Comparison of ENCODE assay signal across 8 mouse cellular contexts in the genomic region with DNA sequence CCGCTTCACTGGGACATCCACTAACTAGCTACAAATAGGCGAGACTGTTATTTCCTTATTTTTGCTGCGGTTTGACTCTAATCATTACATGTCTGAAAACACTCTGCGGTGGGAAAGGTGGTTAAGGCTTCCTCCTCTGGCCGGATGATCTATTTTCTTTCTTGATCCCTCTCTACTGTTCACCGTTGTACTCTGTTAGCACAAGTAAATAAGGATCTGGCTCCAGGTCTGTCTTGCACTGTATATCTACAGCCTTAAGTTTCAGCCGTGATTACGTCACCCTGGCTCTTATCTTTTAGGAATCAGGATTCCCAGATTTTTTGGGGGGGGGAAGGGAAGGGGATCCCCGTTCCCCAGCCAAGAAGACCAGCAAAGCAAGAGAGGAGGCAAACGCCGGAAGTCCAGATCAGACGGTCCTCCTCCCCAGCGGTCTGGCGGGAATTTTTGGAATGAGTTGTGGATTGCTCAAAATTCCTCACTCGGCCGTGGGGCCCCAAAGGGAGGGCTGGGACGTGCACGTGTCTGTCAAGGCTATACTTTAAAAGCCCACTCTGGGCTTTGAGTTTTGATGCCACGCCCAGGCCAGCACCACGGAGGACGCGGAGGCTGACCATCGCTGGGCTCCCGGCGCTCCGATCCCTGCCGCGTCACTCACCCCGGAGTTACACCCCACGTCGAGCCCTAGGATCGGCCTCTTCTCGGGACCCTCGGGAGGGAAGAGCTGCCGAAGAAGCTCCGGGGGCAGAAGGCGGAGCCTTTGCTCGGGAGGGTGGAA. TPM values are rescaled to one million over a fixed set of nuclear protein-coding genes. Genes with fewer than 3 reads are reported as not detected.
DNase-seq lines count a peak whose midpoint lies in the region; ATAC-seq and TF ChIP-seq lines count a peak whose summit lies in the region.

No protein-coding gene starts in this region.

- no peaks in the 10 kb centered on the region for H3K79me3 ChIP-seq in C2C12 (ENCODE audit: low read depth)

- DNase-seq in adipocyte (ENCODE audit: low spot score) = peak; percentile 88
- peak; percentile 67 to 72 for DNase-seq in lung, adult 18-20 months
- peak; percentile 84 for DNase-seq in yolk sac, embryonic 10.5 days (ENCODE audit: low spot score)

- WGBS in embryonic facial prominence, embryonic 13.5 days = 4% methylated on average over 38 of the region's 38 CpGs
- WGBS in heart, embryonic 11.5 days (ENCODE audit: insufficient replicate concordance) = 5% methylated on average over 38 of the region's 38 CpGs
- 5% methylated on average over 38 of the region's 38 CpGs for WGBS in kidney, embryonic 14.5 days
- WGBS in neural tube, embryonic 12.5 days = 7% methylated on average over 38 of the region's 38 CpGs

- peak overlapping the region; percentile 90 for H3K9ac ChIP-seq in embryonic facial prominence, embryonic 13.5 days
- peak overlapping the region; percentile 93 for H3K9ac ChIP-seq in heart, embryonic 11.5 days (ENCODE audit: low read depth, low read length)
- peak overlapping the region; percentile 83 for H3K9ac ChIP-seq in kidney, embryonic 14.5 days (ENCODE audit: low read depth, low read length)
- H3K9ac ChIP-seq in neural tube, embryonic 12.5 days = peak overlapping the region; percentile 83

- 0 out of 2 replicates have a peak, but pooled peaks cover 2% of the 10 kb centered on the region for H3K9me3 ChIP-seq in embryonic facial prominence, embryonic 13.5 days
- H3K9me3 ChIP-seq in heart, embryonic 11.5 days (replicated peaks; ENCODE audit: control insufficient read depth, low read length) = no peaks in the 10 kb centered on the region
- no peaks in the 10 kb centered on the region for H3K9me3 ChIP-seq in kidney, embryonic 14.5 days (ENCODE audit: control insufficient read depth, low read length)
- H3K9me3 ChIP-seq in neural tube, embryonic 12.5 days = no peaks in the 10 kb centered on the region

- no peak for TF ChIP-seq CTCF in C2C12 (IDR thresholded peaks at IDR 0.05; ENCODE audit: control insufficient read depth, insufficient read depth, insufficient read length)

- H3K36me3 ChIP-seq in C2C12 (ENCODE audit: control insufficient read depth, insufficient read depth) = peaks cover 30% of the 10 kb centered on the region
- H3K36me3 ChIP-seq in embryonic facial prominence, embryonic 13.5 days = peaks cover 23% of the 10 kb centered on the region
- peaks cover 4% of the 10 kb centered on the region; the same call in 1 of the 2 replicates for H3K36me3 ChIP-seq in heart, embryonic 11.5 days (ENCODE audit: control insufficient read depth, insufficient read depth, low read length)
- H3K36me3 ChIP-seq in kidney, embryonic 14.5 days (ENCODE audit: control insufficient read depth, insufficient read depth, low read length) = peaks cover 4% of the 10 kb centered on the region; the same call in 1 of the 2 replicates
- H3K36me3 ChIP-seq in neural tube, embryonic 12.5 days = peaks cover 8% of the 10 kb centered on the region

- peaks cover 24% of the 10 kb centered on the region for H3K79me2 ChIP-seq in C2C12 (ENCODE audit: control insufficient read depth, insufficient read depth)

- ATAC-seq in embryonic facial prominence, embryonic 13.5 days (ENCODE audit: insufficient number of reproducible peaks, insufficient read depth, low FRiP score, low TSS enrichment, low read depth) = peak; percentile 78
- peak; percentile 71 for ATAC-seq in heart, embryonic 11.5 days (replicated peaks; ENCODE audit: insufficient number of reproducible peaks, low FRiP score, low TSS enrichment)
- peak; percentile 82 for ATAC-seq in kidney, embryonic 14.5 days (ENCODE audit: low FRiP score, low TSS enrichment)
- ATAC-seq in neural tube, embryonic 12.5 days (ENCODE audit: low FRiP score, low read depth) = peak; percentile 74

- H3K27me3 ChIP-seq in C2C12 (ENCODE audit: control insufficient read depth, insufficient read depth, insufficient read length) = no peaks in the 10 kb centered on the region
- no peaks in the 10 kb centered on the region for H3K27me3 ChIP-seq in embryonic facial prominence, embryonic 13.5 days
- H3K27me3 ChIP-seq in heart, embryonic 11.5 days (ENCODE audit: control insufficient read depth, insufficient read depth, low read length) = no peaks in the 10 kb centered on the region
- no peaks in the 10 kb centered on the region for H3K27me3 ChIP-seq in kidney, embryonic 14.5 days (ENCODE audit: control insufficient read depth, insufficient read depth, low read length)
- H3K27me3 ChIP-seq in neural tube, embryonic 12.5 days (replicated peaks) = no peaks in the 10 kb centered on the region

- peaks cover 13% of the 10 kb centered on the region for H3K4me1 ChIP-seq in embryonic facial prominence, embryonic 13.5 days
- no peaks in the 10 kb centered on the region; the same call in 1 of the 2 replicates for H3K4me1 ChIP-seq in heart, embryonic 11.5 days (ENCODE audit: control insufficient read depth, insufficient read depth, low read length)
- peaks cover 7% of the 10 kb centered on the region; the same call in 1 of the 2 replicates for H3K4me1 ChIP-seq in kidney, embryonic 14.5 days (ENCODE audit: control insufficient read depth, insufficient read depth, low read length)
- peaks cover 9% of the 10 kb centered on the region for H3K4me1 ChIP-seq in neural tube, embryonic 12.5 days

- H3K4me3 ChIP-seq in C2C12 (ENCODE audit: insufficient read depth, poor library complexity, severe bottlenecking) = peak overlapping the region; percentile 88
- peak overlapping the region; percentile 81 for H3K4me3 ChIP-seq in embryonic facial prominence, embryonic 13.5 days
- H3K4me3 ChIP-seq in heart, embryonic 11.5 days (ENCODE audit: low read depth, low read length) = peak overlapping the region; percentile 71
- peak overlapping the region; percentile 72 for H3K4me3 ChIP-seq in kidney, embryonic 14.5 days (ENCODE audit: low read length)
- H3K4me3 ChIP-seq in neural tube, embryonic 12.5 days = peak overlapping the region; percentile 72

- H3K27ac ChIP-seq in embryonic facial prominence, embryonic 13.5 days = peak overlapping the region; percentile 93
- peak overlapping the region; percentile 94 for H3K27ac ChIP-seq in heart, embryonic 11.5 days (ENCODE audit: low read depth, low read length)
- H3K27ac ChIP-seq in kidney, embryonic 14.5 days (ENCODE audit: low read depth, low read length) = peak overlapping the region; percentile 87
- H3K27ac ChIP-seq in neural tube, embryonic 12.5 days = peak overlapping the region; percentile 80

- H3ac ChIP-seq in C2C12 (ENCODE audit: control insufficient read depth, insufficient read length, low read depth) = peak overlapping the region; percentile 89

- H3K4me2 ChIP-seq in embryonic facial prominence, embryonic 13.5 days = peak overlapping the region; percentile 72
- H3K4me2 ChIP-seq in heart, embryonic 11.5 days = peak overlapping the region; percentile 81
- peak overlapping the region; percentile 57 for H3K4me2 ChIP-seq in kidney, embryonic 14.5 days (replicated peaks; ENCODE audit: low read depth, low read length)
- H3K4me2 ChIP-seq in neural tube, embryonic 12.5 days (replicated peaks) = peak overlapping the region; percentile 69

TF ChIP-seq in C2C12, 6 proteins besides CTCF, POLR2A, EP300 and RAD21:
- TF ChIP-seq MAX (IDR thresholded peaks at IDR 0.05) (no peak), MYOG (IDR thresholded peaks at IDR 0.05; ENCODE audit: control insufficient read depth, extremely low read depth, insufficient read length) (no peak), CEBPB (IDR thresholded peaks at IDR 0.05; ENCODE audit: low read depth) (no peak), USF1 (IDR thresholded peaks at IDR 0.05; ENCODE audit: low read depth) (no peak), FOSL1 (IDR thresholded peaks at IDR 0.05; ENCODE audit: insufficient read depth, low read length, poor library complexity, severe bottlenecking) (no peak), MYOD1 (IDR thresholded peaks at IDR 0.05; ENCODE audit: control insufficient read depth, insufficient read length, low read depth) (no peak)
TF ChIP-seq in C2C12: peak in this region for 0.

RNA-seq across cellular contexts. Expression of gene Bcdin3d, which starts 0.5 kb away (rescaled TPM):
- 12.4 TPM for polyA plus RNA-seq in C2C12 (2012; fragmentation: generic; extraction: Trizol)
- polyA plus RNA-seq in embryonic facial prominence, embryonic 13.5 days (2015; fragmentation: Nextera tagmentation; extraction: Ambion mirVana) = 16.3 and 17.3 TPM in 2 replicates
- polyA plus RNA-seq in heart, embryonic 11.5 days (2014; fragmentation: Nextera tagmentation; extraction: Ambion mirVana) = 11.9 TPM in 2 replicates
- polyA plus RNA-seq in kidney, embryonic 14.5 days (2014; fragmentation: Nextera tagmentation; extraction: Ambion mirVana) = 13.2 and 16.9 TPM in 2 replicates
- 17.0 and 17.4 TPM in 2 replicates for polyA plus RNA-seq in neural tube, embryonic 12.5 days (2016; fragmentation: Nextera tagmentation; extraction: Ambion mirVana)

RNA-seq across cellular contexts. Expression of gene Nckap5l, which starts 16.4 kb away (rescaled TPM):
- polyA plus RNA-seq in C2C12 (2012; fragmentation: generic; extraction: Trizol) = 17.7 TPM
- polyA plus RNA-seq in embryonic facial prominence, embryonic 13.5 days (2015; fragmentation: Nextera tagmentation; extraction: Ambion mirVana) = 9.4 and 10.3 TPM in 2 replicates
- polyA plus RNA-seq in heart, embryonic 11.5 days (2014; fragmentation: Nextera tagmentation; extraction: Ambion mirVana) = 9.0 and 9.1 TPM in 2 replicates
- 9.3 and 11.8 TPM in 2 replicates for polyA plus RNA-seq in kidney, embryonic 14.5 days (2014; fragmentation: Nextera tagmentation; extraction: Ambion mirVana)
- 15.4 and 17.2 TPM in 2 replicates for polyA plus RNA-seq in neural tube, embryonic 12.5 days (2016; fragmentation: Nextera tagmentation; extraction: Ambion mirVana)

RNA-seq across cellular contexts. Expression of gene Faim2, which starts 54.0 kb away (rescaled TPM):
- polyA plus RNA-seq in C2C12 (2012; fragmentation: generic; extraction: Trizol) = 0.68 TPM
- 0.14 and 0.50 TPM in 2 replicates for polyA plus RNA-seq in embryonic facial prominence, embryonic 13.5 days (2015; fragmentation: Nextera tagmentation; extraction: Ambion mirVana)
- 0.40 and 0.51 TPM in 2 replicates for polyA plus RNA-seq in heart, embryonic 11.5 days (2014; fragmentation: Nextera tagmentation; extraction: Ambion mirVana)
- polyA plus RNA-seq in kidney, embryonic 14.5 days (2014; fragmentation: Nextera tagmentation; extraction: Ambion mirVana) = not detected in 2 replicates
- 6.3 and 6.7 TPM in 2 replicates for polyA plus RNA-seq in neural tube, embryonic 12.5 days (2016; fragmentation: Nextera tagmentation; extraction: Ambion mirVana)

Comparison
In these comparisons a context has a peak if more than half of its experiments do, and no peak if none do; other contexts are left out.
1. Peak in every context shown above with its lines: DNase-seq, ATAC-seq, H3K4me3 ChIP-seq and H3K27ac ChIP-seq.